Mouse (Mus musculus) layer of hippocampus, adult 9-11 months (tissue): Measurements from ENCODE around the gene Isy1.

Experiments
- DNase-seq: peaks from one replicate; pipeline ENCODE4 v3.0.0; 2022

Isy1 gene

DNA sequence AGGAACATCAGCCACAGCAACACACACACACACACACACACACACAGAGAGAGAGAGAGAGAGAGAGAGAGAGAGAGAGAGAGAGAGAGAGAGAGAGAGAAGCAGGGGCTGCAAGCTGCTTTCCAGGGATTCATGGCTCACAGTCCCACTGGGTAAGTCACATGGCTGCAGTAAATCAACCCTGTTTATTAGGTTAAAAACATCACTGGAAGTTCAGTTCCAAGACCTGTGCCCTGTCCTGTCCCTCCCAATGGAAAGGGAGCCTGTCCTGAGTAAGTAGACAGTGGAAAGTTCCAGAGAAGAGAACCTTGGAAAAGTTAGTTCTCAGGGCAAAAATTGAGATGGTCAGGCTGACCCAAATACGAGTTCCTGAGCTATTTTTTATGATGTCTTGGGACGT, 41.3 kb downstream of the Isy1 start:
- no peak for DNase-seq

DNA sequence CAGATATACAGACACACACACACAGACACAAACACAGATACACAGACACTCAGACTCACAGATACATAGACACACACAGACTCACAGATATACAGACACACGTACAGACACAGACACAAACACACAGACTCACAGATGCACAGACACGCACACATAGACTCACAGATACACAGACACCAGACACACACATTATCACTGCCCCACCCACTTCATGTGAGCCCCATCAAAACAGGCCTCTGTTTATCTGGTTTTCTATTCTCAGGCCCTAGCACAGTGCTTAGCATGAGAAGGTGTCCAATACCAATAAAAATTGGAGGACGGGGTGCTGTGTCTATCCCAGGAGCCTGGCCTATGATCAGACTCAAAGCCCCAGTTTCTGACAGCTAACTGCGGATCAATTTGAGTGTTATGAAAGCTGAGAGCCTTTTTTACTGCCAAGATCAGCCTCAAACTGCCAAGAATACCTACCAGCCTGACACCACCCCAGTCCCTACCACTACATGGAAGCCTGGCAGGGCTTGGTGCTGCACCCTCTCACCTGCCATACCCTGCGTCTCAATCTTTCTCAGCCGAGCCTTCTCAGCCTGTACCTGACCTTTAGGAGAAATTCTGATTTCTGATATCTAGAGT, 42.2 kb downstream of the Isy1 start:
- no peak for DNase-seq

DNA sequence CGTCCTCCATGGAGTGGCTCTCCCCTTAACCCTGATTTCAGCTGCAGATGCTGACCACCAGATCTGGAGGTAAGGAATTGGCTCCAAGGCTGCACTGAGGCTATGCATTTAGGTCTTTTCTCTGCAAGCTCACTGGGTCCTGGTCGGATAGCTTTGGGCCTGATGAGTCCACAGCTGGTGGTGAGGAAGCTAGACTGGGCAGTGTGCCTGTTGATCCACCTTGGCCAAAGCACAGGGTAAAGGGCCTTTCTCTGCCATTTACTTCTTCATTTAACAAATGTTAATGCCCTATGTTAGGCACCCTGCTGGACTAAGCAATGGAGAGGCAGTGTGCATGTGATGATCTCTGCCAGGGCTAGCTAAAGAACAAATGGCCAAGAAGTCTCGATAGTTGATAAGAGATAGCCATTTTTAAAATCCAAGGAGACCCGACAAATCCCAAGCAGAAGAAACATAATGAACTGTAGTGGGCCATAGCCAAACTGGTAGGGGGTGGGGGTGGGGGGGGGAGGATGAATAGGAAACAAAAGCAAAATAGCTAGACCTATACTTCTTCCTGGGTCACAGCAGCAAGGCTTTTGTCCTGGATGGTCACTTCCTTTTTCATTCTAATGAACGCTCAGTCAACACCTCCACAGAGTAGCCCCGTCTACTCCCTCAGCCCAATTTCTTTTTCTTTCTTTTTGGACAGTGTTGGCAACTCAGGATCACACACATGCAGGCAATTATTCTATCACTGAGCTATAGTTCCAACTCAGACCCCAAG, 43.0 kb downstream of the Isy1 start:
- DNase-seq, result no peak

DNA sequence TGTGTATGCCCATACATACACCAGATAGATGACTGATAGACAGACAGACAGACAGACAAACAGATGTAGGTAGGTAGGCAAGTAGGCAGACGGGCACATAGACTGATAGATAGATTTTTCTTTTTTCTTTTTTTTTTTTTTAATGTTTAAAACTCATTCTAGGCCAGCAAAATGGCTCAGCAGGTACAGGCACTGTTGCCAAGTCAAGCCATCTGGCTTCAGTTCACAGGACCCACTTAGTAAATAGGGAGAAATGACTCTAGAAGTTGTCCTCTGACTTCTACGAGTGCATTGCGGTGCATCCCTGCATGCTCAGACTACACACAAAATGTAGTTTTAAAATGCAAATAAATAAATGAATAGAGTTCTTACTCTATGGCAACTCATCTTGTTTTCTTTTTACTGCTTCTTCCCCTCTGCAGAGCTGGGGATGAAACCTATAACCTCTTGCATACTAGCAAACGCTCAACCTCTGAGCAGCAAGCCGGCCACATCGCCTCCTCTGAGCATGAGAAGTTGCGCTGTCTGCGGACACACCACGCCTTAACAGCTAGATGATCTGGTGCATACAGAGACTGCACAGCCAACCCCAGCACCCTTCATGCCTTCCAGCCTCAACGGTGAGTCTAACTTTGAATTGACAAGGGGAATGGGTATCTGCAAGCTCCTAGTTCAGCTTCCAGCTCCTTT, 44.6 kb downstream of the Isy1 start:
- no peak for DNase-seq

DNA sequence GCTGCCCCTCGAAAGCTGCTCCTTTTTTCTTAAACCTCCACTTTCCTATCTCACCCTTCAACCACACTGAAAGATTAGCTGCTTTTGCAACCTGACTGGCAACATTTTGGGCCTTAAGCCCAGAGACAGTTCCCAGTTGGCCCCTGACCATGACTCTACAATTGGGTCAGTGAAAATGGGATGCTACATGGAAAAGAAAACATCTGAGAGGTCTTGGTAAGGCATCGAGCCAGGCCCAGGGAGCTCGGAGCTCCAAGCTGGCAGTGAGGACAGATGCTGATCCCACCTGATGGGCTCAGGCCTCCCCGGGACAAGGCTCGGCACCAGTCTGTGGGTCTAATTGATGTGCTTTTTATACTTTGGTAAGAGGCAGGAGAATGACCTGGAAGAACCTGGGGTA, 46.8 kb downstream of the Isy1 start:
- DNase-seq, result no peak

DNA sequence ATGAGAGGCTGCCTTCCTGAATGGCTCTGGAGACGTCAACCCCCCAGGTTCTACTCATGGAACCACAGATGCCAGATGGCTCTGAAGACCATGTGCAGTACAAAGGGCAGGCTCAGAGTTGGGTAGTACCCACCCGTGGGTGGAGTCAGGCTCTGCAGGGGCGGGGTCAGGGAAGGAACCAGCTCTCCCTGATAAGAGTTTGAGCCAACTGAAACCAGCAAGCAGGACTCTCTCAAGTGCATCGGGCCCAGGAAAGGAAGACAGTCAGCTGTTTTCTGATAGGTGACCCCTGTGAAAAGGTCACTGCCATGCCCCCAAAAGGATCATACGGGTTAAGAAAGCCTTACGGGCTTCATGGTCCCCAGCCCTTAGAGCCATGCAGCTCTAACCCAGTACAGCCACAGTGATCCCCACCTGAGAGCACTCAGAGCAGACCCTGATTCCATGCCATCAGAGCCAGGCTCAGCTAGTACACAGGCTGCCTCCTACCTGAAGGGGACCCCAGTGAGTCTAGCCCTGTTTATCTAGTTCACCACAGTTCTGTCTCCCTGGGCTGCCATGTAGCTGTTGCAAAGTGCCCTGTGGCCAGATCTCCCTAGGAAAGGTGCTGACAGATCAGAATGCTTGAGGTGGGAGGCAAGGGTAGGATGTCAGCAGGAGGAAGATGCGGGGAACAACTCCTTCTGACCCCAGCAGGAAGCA, 47.7 kb downstream of the Isy1 start:
- no peak for DNase-seq

DNA sequence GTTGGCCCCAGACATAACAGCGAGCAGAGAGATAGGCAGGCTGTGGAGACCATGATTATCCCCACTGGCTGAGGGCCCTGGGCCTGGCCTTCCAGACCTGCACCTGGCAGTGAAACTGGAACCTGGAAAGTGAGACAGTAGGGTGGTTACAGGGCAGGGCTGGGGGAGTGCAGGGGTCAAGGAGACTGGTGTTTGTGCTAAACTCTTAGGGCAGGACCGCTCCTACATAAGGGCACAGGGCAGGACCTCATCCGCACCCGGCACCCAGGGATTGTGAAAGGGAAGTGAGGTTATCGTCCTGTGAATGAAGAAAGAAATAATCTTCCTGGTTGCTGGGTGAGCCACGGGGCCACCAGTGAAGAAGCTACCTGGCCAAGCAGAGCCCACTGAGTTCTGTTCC, 48.8 kb downstream of the Isy1 start:
- DNase-seq, result no peak

DNA sequence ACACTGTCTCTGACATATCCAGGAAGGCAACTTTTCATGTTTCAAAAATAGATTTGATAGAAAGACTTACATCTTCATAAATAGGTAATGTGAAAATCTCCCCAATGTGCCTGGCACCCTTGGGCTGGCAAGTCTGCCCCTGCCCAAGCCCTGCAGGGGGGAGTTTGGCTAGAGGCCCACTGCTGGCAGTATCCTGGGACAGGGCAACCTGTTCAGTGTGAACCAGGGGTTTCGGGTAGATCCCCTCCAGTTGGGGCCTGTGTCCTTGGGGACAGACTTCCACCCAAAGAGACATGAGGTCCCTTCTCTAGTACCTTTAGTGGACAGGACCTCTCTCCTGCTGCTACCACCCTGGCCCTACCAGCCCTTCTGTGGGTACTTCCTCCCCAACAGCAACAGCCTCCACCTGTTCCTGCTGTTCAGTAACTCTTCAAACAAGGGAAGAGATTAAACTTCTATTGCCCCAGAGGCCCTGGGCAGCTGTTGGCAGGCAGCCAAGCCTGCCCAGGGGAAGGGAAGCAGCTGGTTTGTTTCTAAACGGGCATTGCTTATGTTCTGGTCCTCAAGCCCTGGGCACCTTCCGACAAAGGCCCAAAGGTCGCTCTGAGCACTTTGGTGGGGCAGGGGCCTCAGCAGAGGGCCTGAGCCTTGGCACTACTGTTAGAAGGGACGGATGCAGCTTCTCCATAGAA, 49.6 kb downstream of the Isy1 start:
- DNase-seq, result no peak

DNA sequence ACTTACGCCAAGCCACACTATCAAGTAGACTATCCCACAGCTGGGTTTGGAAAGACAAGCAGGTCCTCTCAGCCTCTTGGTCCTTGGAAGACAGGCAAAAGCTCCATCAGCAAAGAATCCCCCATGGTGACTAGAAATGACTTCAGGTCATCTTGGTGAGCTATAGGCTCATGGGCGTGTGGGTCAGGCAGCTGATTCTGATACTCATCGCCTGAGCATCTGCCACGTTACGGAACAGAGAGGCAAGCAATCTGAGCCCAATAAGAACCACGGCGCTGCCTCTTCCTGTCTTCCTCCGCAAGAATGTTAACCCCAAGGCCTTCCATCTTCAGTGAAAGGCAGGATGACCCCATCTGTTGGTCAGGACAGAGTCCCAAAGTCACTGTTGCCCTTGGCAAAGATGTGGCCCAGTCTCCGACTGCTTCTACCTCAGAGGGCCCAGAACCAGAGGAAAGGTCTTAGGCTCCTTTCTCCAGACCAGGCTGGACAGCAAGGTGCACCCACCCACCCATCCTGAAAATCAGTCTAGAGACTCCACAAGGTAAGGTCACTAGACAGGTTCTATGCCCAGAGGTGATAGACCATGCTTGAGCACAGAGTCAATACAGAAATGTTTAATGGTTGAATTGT, 50.2 kb downstream of the Isy1 start:
- DNase-seq, result no peak

DNA sequence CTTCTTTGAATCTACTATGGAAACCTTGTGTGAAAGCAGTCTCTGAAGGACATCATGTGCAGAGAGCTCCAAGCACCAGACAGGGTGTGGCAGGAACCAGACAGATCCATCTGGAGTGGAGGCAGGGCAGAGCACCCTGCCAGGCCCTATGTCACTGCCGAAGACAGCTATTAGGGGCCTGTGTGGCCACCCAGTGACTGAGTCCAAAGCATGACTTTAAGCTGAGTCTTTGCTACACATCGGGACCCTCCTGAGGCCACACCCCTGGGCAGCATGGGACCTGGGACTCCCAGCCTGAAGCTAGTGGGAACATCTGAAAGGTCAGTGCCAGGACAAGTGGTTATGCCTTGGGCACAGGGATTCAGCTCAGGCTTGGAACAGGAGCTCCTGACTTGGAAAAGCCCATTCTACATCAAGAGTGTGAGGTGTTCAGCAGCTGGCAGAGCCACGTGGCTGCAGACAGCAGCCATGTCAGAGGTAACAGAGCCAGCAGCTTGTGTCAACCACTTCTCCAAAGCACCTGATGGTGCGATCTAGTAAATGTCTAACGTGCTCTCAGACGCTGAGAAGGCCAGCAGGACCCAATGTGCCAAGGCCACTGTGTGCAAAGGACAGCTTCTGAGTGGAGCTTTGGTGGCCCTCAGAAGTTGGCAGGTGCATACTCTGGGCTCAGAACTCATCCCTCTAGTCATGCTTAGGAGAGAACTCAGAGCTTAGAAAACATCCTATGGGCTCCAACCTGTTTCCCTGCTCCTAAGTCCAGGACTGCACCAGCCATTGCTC, 51.3 kb downstream of the Isy1 start:
- no peak for DNase-seq

DNA sequence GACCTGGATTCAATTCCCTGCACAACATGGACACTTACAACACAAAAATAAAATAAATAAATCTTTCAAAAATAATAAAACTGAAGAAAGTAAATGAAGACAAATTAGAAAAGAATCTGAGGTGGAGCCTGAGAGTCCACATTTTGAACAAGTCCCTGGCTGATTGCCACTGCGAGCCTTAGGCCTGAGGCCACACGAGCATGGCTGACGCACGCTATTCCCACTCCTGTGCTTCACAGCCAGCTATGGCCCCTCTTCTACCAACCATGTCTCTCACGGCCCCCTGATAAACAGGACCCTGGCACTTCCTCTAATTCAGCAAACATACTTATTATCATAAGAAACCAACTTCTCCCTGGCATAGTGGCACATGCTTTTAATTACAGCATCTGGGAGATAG, 52.0 kb downstream of the Isy1 start:
- no peak for DNase-seq

DNA sequence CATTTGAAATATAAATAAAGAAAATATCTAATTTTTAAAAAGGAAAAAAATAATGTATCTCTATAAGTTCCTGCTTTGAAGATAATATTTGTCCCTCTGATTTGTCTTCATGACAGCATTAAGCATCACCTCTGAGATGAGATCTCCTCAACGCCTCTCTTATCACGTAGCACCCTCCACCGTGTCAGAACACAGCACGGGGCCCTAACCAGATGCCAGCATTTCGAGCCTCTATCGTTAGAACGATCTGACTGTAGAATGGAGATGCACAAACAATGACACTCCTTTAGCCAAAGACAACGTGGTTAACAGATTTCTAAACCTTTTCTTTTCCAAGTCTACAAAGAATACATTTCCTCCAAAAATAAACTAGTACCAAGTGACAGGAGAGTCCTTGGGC, 54.6 kb downstream of the Isy1 start:
- DNase-seq, result no peak

DNA sequence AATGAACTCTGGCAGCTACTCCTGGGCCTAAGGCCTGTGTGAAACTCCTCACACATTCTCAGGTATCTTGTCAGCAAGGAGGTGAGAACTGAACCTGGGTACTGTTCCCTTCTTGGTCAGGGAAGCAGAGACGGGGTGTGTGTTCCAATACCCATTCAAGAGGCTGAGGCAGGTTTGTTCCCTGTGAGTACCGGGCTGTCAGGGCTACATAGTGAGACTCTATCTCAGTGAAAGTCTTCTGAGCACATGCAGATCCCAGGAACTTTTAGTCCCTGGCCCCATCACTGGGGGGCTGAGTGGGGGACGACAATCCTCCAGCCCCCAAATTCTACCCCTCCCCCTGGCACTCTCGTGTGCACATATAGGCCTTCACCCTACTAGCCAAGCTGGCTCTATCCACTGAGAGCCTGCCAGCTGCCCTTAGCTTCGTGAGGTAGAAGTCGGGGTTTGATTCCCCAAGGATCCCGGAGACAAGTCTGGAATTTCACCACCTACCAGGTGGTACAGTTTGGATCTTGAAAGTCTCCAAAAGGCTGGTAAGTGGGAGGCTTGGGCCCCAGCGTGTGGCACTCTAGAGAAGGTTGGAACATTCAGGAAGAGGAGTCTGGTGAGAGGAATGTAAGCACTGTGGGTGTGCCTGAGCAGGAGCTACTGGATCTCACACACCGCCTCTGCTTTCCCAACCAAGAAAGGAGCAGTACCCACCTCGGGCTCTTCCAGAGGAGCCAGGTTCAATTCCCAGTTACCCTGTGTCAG, 57.9 kb downstream of the Isy1 start:
- DNase-seq, result no peak

DNA sequence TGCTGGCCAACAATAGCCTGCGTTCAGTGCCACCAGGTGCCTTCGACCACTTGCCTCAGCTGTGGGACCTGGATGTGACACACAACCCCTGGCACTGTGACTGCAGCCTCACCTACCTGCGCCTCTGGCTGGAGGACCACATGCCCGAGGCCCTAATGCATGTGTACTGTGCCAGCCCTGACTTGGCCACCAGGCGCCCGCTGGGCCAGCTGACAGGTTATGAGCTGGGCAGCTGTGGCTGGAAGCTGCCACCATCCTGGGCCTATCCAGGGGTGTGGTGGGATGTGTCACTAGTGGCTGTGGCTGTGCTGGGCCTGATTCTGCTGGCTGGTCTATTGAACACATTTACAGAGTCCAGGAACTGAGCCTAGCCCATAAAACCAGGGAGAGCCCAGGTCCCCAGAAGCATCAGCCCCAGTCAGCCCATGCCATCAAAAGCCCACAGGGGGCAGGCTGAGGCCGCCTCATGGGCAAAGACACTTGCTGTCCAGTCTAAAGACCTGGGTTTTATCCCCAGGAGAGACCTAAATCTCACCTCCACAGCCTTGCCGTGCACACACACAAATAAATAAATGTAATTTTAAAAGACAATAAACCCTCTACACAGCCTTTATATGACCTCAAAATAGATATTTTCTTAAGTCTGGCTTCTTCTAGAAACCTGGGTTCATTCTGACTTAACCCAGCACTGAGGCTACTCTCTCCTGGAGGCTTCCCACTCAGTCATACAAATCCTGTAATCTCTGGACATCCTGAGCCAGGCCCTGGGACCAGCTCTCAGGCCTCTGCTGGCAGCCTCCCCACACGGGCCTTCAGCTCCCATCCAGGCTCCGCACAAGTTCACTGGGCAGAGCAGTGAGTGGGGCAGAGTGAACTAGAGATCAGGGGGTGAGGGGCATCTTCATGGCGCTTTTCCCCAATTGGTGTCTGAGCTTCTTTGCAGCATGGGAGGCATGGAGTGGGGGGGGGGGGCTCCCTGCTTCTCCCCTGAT, 59.1 kb downstream of the Isy1 start:
- no peak for DNase-seq

DNA sequence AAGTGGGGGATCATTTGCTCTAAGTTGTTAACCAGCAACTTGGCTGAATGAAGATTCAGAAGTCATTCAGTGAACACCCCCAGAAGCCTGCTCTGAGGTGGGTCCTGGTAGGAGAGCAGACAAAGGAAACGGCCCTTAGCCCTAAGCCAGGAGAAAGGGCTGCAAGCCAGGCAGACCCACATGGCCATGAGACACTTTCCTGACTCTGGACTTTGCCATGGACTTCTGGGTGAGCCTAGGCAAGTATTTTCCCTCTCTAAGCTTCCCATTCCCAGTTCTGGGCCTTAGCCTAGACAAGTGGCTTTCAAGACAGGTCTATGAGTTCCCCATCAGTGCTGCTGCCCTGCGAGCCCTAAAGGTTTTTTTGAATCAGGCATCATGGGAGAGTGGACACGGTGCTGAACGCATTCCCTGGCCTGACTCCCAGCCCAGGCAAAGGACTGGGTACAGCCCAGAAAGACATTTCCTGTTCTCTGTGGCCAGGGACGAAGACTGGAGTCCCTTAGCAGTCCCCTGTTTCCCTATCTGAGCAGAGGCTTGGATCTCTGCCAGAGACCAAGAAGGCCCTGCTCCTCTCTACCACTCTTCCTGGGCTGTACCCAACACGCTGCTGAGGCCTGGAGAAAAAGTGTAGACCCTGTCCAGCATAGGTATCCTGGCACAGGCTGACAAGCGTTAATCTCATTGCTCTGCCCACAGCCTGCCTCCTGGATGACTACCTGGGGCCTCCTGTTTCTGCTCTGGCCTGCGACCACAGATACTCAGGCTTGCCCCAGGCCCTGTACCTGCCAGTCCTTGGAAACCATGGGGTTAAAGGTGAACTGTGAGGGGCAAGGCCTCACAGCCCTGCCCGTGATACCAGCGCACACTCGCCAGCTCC, 60.1 kb downstream of the Isy1 start:
- DNase-seq, result no peak

DNA sequence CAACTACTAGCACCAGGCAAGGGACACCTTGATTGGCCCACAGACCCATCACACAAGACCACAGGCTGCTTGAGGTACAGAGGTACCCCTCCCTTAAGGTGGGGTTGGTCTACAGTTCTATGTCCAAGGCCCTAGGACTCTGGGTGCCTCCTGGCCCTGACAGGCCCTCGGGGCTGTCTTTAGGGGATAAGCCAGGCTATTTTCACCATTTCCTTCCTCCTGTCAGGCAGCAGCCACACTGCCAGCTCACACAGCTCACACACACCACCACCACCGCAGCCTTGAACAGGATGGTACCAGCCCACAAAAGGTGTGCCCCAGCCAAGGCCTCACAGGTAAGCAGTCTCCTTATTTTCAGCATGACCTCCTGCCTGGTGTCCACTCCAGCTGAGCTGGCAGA, 60.8 kb downstream of the Isy1 start, which contains the start of gene Gp9:
Gp9 (plus strand) TSS at position 231 of the 400 bp plus-strand sequence.
- no peak for DNase-seq

DNA sequence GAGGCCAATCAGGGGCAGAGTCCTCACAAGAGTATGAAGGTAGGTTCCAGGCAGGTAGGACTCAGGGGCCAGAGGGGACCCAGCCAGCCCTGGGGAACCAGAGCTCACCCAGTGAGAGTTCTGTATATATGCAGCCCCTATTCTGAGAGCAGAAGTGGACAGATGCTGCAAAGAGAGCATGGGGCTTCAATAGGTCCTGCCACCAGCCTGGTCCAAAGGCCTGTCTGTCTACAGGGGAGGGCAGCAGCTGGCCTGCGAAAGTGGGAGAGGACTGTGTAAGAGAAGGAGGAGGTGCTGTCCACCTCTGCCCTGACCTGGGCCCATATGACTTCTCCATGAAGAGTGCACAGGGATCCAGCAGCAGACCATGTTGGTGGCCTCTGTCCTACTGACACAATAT, 61.9 kb downstream of the Isy1 start:
- no peak for DNase-seq

DNA sequence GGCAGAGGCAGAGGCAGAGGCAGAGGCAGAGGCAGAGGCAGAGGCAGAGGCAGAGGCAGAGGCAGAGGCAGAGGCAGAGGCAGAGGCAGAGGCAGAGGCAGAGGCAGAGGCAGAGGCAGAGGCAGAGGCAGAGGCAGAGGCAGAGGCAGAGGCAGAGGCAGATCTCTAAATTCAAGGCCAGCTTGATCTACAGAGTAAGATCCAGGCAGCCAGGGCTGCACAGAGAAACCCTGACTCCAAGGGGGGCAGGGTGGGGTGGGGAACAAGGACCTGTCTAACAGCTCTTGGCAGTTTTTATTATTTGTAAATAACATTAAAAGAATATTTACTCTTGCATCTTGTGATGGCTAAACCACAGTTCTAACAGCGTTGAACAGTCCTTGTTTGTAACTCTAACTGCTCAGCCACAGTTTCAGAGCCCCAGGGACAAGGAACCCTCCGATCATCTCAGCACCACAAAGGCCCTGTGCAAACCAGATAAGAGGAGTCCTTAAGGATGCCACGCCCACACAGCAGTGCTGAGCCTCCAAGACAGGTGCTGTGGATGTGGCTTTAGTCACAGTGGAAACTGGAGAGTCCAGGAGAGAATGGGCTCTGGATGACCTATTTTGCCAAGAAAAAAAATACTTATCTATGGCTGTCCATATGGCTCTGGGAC, 62.9 kb downstream of the Isy1 start:
- DNase-seq, result no peak
